Mouse (Mus musculus) heart, embryonic 11.5 days (tissue): ENCODE measurements around the gene Lsm10. TPM values are rescaled to one million over a fixed set of nuclear protein-coding genes. Genes with fewer than 3 reads are reported as not detected.
A peak's percentile ranks its signal among the peaks of the same experiment; 100 is the strongest.
"Not testable (repeated sequence)": the region's sequence is repeated elsewhere in the genome, so short reads cannot be mapped to it uniquely, and the experiment has no call there.

Experiments
- ATAC-seq: fragments of 200-750 bp; cut with Nextera tagmentation; replicated peaks from 2 replicates; pipeline ENCODE4 v1.8.0; 2017; ENCODE audit warnings: moderate library complexity; ENCODE audit not compliant: insufficient number of reproducible peaks, low FRiP score, low TSS enrichment
- H3K27ac ChIP-seq: fragments of 300-500 bp; sonication (generic); 2 replicates; pipeline ENCODE4 v1.5.1; 2014; ENCODE audit warnings: mild to moderate bottlenecking, low read depth, low read length
- H3K27me3 ChIP-seq: fragments of 300-500 bp; sonication (generic); 2 replicates; pipeline ENCODE4 v1.6.1; 2014; ENCODE audit warnings: mild to moderate bottlenecking, low read length, mixed read lengths; ENCODE audit not compliant: control insufficient read depth, insufficient read depth
- H3K36me3 ChIP-seq: fragments of 300-500 bp; sonication (generic); 2 replicates; pipeline ENCODE4 v1.6.1; 2014; ENCODE audit warnings: mild to moderate bottlenecking, low read length, moderate library complexity, mixed read lengths; ENCODE audit not compliant: control insufficient read depth, insufficient read depth
- H3K4me1 ChIP-seq: fragments of 300-500 bp; sonication (generic); 2 replicates; pipeline ENCODE4 v1.6.1; 2014; ENCODE audit warnings: low read length; ENCODE audit not compliant: control insufficient read depth, insufficient read depth
- H3K4me2 ChIP-seq: fragments of 300-500 bp; sonication (generic); 2 replicates; pipeline ENCODE4 v1.6.1; 2014; ENCODE audit warnings: mild to moderate bottlenecking, moderate library complexity
- H3K4me3 ChIP-seq: fragments of 300-500 bp; sonication (generic); 2 replicates; pipeline ENCODE4 v1.5.1; 2014; ENCODE audit warnings: low read depth, low read length
- H3K9ac ChIP-seq: fragments of 300-500 bp; sonication (generic); 2 replicates; pipeline ENCODE4 v1.6.1; 2014; ENCODE audit warnings: mild to moderate bottlenecking, low read depth, low read length, moderate library complexity
- H3K9me3 ChIP-seq: fragments of 300-500 bp; sonication (generic); replicated peaks from 2 replicates; pipeline ENCODE4 v1.6.1; 2016; ENCODE audit warnings: low read length; ENCODE audit not compliant: control insufficient read depth
- WGBS: fragments of 180-500 bp; shearing (Covaris S2); extraction: QIAGEN DNeasy Blood & Tissue Kit; methylation state at CpG from one replicate; pipeline ENCODE4 v1.1.7; 2014; ENCODE audit not compliant: insufficient replicate concordance; 5-methylcytosine and 5-hydroxymethylcytosine counted together
- polyA plus RNA-seq: library from polyadenylated mRNA; unstranded; fragments of >200 nt; fragmentation: Nextera tagmentation; extraction: Ambion mirVana; gene quantifications from 2 replicates; pipeline ENCODE4 v1.2.1, GENCODE M21; 2014

The Lsm10 gene
- polyA plus RNA-seq, 1 experiment from 2014 or later = 42.8 TPM

- 67% methylated on average over 7 of the region's 7 CpGs for WGBS
- H3K4me1 ChIP-seq = no peaks in the 10 kb centered on the region
- ATAC-seq = no peak
- no peak overlapping the region for H3K4me3 ChIP-seq
- H3K36me3 ChIP-seq = no peaks in the 10 kb centered on the region
- no peak overlapping the region for H3K4me2 ChIP-seq
- H3K27me3 ChIP-seq = no peaks in the 10 kb centered on the region
- H3K9me3 ChIP-seq = no peaks in the 10 kb centered on the region
- no peak overlapping the region for H3K9ac ChIP-seq
- no peak overlapping the region for H3K27ac ChIP-seq
Measured at GRCm38 (mm10) chr4:126090101-126090847, 6.1 kb upstream of the Lsm10 start.

DNA sequence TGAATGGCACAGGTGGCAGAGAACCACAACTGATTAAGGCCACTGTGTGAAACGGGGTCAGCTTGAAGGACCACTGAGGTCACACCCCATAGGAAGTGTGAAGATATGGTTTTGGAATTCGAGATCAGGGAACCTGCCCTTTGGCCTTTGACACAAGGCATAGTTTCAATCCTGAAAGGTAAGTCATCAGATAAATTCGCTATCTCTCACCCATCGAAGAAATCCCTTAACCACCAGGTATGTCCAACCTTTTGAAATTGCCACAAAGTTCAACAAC, 5.6 kb upstream of the Lsm10 start:
- WGBS = 70% methylated on average over 4 of the region's 4 CpGs
- H3K9me3 ChIP-seq = no peaks in the 10 kb centered on the region
- no peak for ATAC-seq

GRCm38 (mm10) chr4:126091873-126092272, 4.5 kb upstream of the Lsm10 start:
- no peak overlapping the region for H3K4me2 ChIP-seq
- H3K9me3 ChIP-seq = no peaks in the 10 kb centered on the region
- H3K27me3 ChIP-seq = no peaks in the 10 kb centered on the region
- peaks cover 1% of the 10 kb centered on the region for H3K4me1 ChIP-seq
- no peak overlapping the region for H3K9ac ChIP-seq
- no peaks in the 10 kb centered on the region for H3K36me3 ChIP-seq
- 77% methylated on average over 8 of the region's 8 CpGs for WGBS
- no peak for ATAC-seq
- no peak overlapping the region for H3K4me3 ChIP-seq
- H3K27ac ChIP-seq = no peak overlapping the region

More for the DNA sequence above, 5.6 kb upstream of the Lsm10 start:
- H3K4me1 ChIP-seq = no peaks in the 10 kb centered on the region
- no peak overlapping the region for H3K9ac ChIP-seq
- H3K27me3 ChIP-seq = no peaks in the 10 kb centered on the region
- no peak overlapping the region for H3K4me2 ChIP-seq
- H3K36me3 ChIP-seq = no peaks in the 10 kb centered on the region
- H3K27ac ChIP-seq = no peak overlapping the region
- H3K4me3 ChIP-seq = no peak overlapping the region

GRCm38 (mm10) chr4:126095622-126096430, 597 bp upstream of the Lsm10 start:
- peak overlapping the region; percentile 83; the same call in 1 of the 2 replicates for H3K4me2 ChIP-seq
- H3K4me3 ChIP-seq, H3K9me3 ChIP-seq, H3K9ac ChIP-seq, H3K27me3 ChIP-seq, H3K36me3 ChIP-seq, ATAC-seq, H3K27ac ChIP-seq: not testable (repeated sequence)
- WGBS = 53% methylated on average over 14 of the region's 14 CpGs
- H3K4me1 ChIP-seq = peaks cover 22% of the 10 kb centered on the region

GRCm38 (mm10) chr4:126097711-126098253, 1.4 kb downstream of the Lsm10 start:
- H3K36me3 ChIP-seq = peaks cover 3% of the 10 kb centered on the region; the same call in 1 of the 2 replicates
- H3K27me3 ChIP-seq = no peaks in the 10 kb centered on the region
- no peak for ATAC-seq
- WGBS = 91% methylated on average over 20 of the region's 20 CpGs
- no peak overlapping the region for H3K9ac ChIP-seq
- no peak overlapping the region for H3K4me3 ChIP-seq
- H3K27ac ChIP-seq = no peak overlapping the region
- H3K4me2 ChIP-seq = no peak overlapping the region
- H3K9me3 ChIP-seq = no peaks in the 10 kb centered on the region
- peaks cover 32% of the 10 kb centered on the region for H3K4me1 ChIP-seq

DNA sequence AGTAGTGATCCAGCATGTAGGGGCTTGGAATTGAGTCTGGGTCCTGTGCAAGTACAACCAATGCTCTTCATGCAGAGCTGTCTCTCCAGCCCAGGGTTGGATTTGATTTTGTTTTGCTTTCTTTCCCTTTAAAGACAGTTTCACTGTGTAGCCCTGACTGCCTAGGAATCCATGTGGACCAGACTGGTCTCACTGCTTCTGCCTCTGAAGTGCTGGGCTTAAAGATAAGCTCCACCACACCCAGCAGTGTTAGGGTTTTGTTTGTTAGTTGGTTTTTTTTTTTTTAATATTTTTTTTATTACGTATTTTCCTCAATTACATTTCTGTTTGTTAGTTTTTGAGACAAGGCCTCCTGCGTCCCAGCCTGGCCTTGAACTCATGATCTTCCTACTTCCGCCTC, 2.9 kb downstream of the Lsm10 start:
- Histone ChIP-seq H3K4me2 (peak overlapping the region; percentile 34), H3K4me1 (peaks cover 37% of the 10 kb centered on the region), H3K9me3 (no peaks in the 10 kb centered on the region), H3K27me3 (no peaks in the 10 kb centered on the region), H3K9ac (peak overlapping the region; percentile 39; the same call in 1 of the 2 replicates), H3K27ac (peak overlapping the region; percentile 75), H3K4me3 (no peak overlapping the region), H3K36me3 (peaks cover 3% of the 10 kb centered on the region; the same call in 1 of the 2 replicates)
- no peak for ATAC-seq
- 79% methylated on average over 3 of the region's 3 CpGs for WGBS

- WGBS = 85% methylated on average over 3 of the region's 3 CpGs
- Histone ChIP-seq H3K27me3 (no peaks in the 10 kb centered on the region), H3K9ac (no peak overlapping the region), H3K4me1 (peaks cover 51% of the 10 kb centered on the region), H3K9me3 (no peaks in the 10 kb centered on the region), H3K4me2 (no peak overlapping the region), H3K36me3 (peaks cover 3% of the 10 kb centered on the region; the same call in 1 of the 2 replicates), H3K4me3 (no peak overlapping the region), H3K27ac (no peak overlapping the region)
- ATAC-seq = no peak
Measured at GRCm38 (mm10) chr4:126100764-126101163, 4.3 kb downstream of the Lsm10 start.

GRCm38 (mm10) chr4:126102061-126102841, 5.8 kb downstream of the Lsm10 start:
- H3K27ac ChIP-seq = peak overlapping the region; percentile 97; the same call in 1 of the 2 replicates
- peaks cover 50% of the 10 kb centered on the region for H3K4me1 ChIP-seq
- H3K4me3 ChIP-seq = no peak overlapping the region
- H3K9ac ChIP-seq = 0 out of 2 replicates have a peak overlapping the region, but pooled peaks have one; percentile 62
- H3K27me3 ChIP-seq = no peaks in the 10 kb centered on the region
- no peak for ATAC-seq
- H3K4me2 ChIP-seq = peak overlapping the region; percentile 99
- no peaks in the 10 kb centered on the region for H3K9me3 ChIP-seq
- 41% methylated on average over 7 of the region's 7 CpGs for WGBS
- H3K36me3 ChIP-seq = peaks cover 3% of the 10 kb centered on the region; the same call in 1 of the 2 replicates
